8 mouse cellular contexts compared by ENCODE assay signal in the genomic region with DNA sequence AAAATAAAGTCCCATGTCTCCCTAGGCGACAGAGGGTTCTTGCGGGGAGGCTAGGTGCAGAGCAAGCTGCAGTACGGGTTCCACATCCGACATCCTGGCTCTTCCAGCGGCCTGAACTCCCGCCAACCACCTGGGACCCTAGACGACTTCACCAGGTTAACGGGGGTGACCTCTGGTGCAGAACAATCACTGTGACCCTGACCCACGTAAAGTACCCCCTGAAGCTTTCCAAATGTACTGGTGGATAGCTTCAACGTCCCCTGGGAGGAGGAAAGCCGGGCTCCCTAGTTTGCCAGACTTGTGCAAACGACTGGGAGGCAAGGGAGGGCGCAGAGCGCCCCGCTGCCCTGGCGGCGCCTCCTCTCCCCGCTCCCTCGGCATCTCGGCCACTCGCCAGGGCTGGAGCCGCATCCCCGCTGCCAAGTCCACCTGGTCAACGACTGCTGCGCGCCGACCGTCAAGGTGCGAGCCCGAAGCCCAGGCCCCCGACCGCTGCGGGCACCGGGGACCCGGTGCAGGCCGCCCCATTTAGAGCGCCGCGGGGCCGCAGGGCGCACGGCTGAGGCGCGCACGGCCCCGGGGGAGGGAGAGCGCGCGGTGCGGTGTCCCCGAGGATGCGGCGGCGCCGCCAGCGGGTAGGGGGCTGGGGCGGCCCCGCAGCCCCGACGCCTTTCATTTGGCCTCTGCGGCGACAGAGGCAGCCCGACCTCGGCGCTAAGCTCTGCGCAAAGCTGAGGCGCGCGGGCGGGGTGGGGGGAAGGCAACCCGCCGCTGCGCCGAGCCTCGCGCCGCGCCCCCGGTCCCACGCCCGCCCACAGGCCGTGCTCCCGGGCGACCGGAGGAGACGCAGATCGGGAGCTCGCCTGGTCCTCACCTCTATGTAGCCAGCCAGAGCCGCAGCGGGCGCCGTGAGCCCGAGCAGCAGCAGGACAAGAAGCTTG. TPM values are rescaled to one million over a fixed set of nuclear protein-coding genes. Genes with fewer than 3 reads are reported as not detected.
DNase-seq lines count a peak whose midpoint lies in the region; ATAC-seq lines count a peak whose summit lies in the region.

No protein-coding gene starts in this region.

- H3K27me3 ChIP-seq in erythroblast, embryonic 14.5 days (ENCODE audit: control insufficient read depth): no peaks in the 10 kb centered on the region; the same call in 1 of the 2 replicates
- H3K27me3 ChIP-seq in heart, embryonic 15.5 days: no peaks in the 10 kb centered on the region
- H3K27me3 ChIP-seq in lung, embryonic 15.5 days: no peaks in the 10 kb centered on the region

- H3K36me3 ChIP-seq in erythroblast, embryonic 14.5 days (ENCODE audit: control insufficient read depth): peaks cover 22% of the 10 kb centered on the region
- no peaks in the 10 kb centered on the region for H3K36me3 ChIP-seq in heart, embryonic 15.5 days
- no peaks in the 10 kb centered on the region for H3K36me3 ChIP-seq in lung, embryonic 15.5 days

- peak overlapping the region; percentile 95 for H3K9ac ChIP-seq in heart, embryonic 15.5 days
- H3K9ac ChIP-seq in lung, embryonic 15.5 days: peak overlapping the region; percentile 80

- H3K9me3 ChIP-seq in erythroblast, embryonic 14.5 days (ENCODE audit: control insufficient read depth, low read length): no peaks in the 10 kb centered on the region
- no peaks in the 10 kb centered on the region for H3K9me3 ChIP-seq in heart, embryonic 15.5 days (replicated peaks)
- H3K9me3 ChIP-seq in lung, embryonic 15.5 days: no peaks in the 10 kb centered on the region

- peak; percentile 43 for ATAC-seq in heart, embryonic 15.5 days (replicated peaks; ENCODE audit: insufficient number of reproducible peaks, insufficient read depth, low FRiP score, low read depth)
- ATAC-seq in lung, embryonic 15.5 days (ENCODE audit: borderline replicate concordance, extremely low read depth, low FRiP score, low TSS enrichment): peak; percentile 39

- H3K4me3 ChIP-seq in erythroblast, embryonic 14.5 days (replicated peaks): peak overlapping the region; percentile 99
- H3K4me3 ChIP-seq in heart, embryonic 15.5 days: peak overlapping the region; percentile 98
- peak overlapping the region; percentile 83 for H3K4me3 ChIP-seq in lung, embryonic 15.5 days

- WGBS in heart, embryonic 15.5 days: under 1% methylated on average over 81 of the region's 93 CpGs
- WGBS in lung, embryonic 15.5 days: under 1% methylated on average over 74 of the region's 93 CpGs

- peak overlapping the region; percentile 96 for H3K27ac ChIP-seq in heart, embryonic 15.5 days
- H3K27ac ChIP-seq in lung, embryonic 15.5 days: peak overlapping the region; percentile 84

- peak overlapping the region; percentile 85 for H3K4me2 ChIP-seq in heart, embryonic 15.5 days
- peak overlapping the region; percentile 76 for H3K4me2 ChIP-seq in lung, embryonic 15.5 days

- peaks cover 53% of the 10 kb centered on the region for H3K4me1 ChIP-seq in erythroblast, embryonic 14.5 days (ENCODE audit: control insufficient read depth)
- peaks cover 26% of the 10 kb centered on the region for H3K4me1 ChIP-seq in heart, embryonic 15.5 days (replicated peaks)
- H3K4me1 ChIP-seq in lung, embryonic 15.5 days: peaks cover 52% of the 10 kb centered on the region

- peak; percentile 45 for DNase-seq in ES-CJ7 (ENCODE audit: low read depth, low spot score)
- DNase-seq in brain, adult 2 months (ENCODE audit: low read depth, low spot score): peak; percentile 72
- peak; percentile 73 for DNase-seq in kidney, postnatal 10 days
- peak; percentile 39 for DNase-seq in ovary, postnatal 14 days (ENCODE audit: low spot score)
- DNase-seq in thymus, postnatal 4 days: peak; percentile 57

RNA-seq across cellular contexts. Expression of gene Aplp2, which starts 0.6 kb away (rescaled TPM):
- polyA plus RNA-seq in erythroblast, embryonic 14.5 days (2012): 2.6 and 3.5 TPM in 2 replicates
- 327 and 380 TPM in 2 replicates for polyA plus RNA-seq in heart, embryonic 15.5 days (2015; fragmentation: Nextera tagmentation; extraction: Ambion mirVana)
- 446 and 476 TPM in 2 replicates for polyA plus RNA-seq in lung, embryonic 15.5 days (2015; fragmentation: Nextera tagmentation; extraction: Ambion mirVana)

Comparison
In these comparisons a context has a peak if more than half of its experiments do, and no peak if none do; other contexts are left out.
1. Peak in every context shown above with its lines: DNase-seq, ATAC-seq, H3K4me3 ChIP-seq and H3K27ac ChIP-seq.
2. RNA of gene Aplp2, which starts 0.6 kb away (polyA plus RNA-seq): 446 to 476 TPM in lung, embryonic 15.5 days and 327 to 380 TPM in heart, embryonic 15.5 days; 2.6 to 3.5 TPM in erythroblast, embryonic 14.5 days; every median in the first group is over 10 times any median in the second.